Mouse (Mus musculus): Measurements from ENCODE around the gene Cox15.

GRCm38 (mm10) chr19:43797216-43797615 is 44.4 kb upstream of the Cox15 start:
- no peak for TF ChIP-seq SMC3 (IDR thresholded peaks at IDR 0.05; ENCODE audit: low read depth, low read length)
- TF ChIP-seq CTCF (IDR thresholded peaks at IDR 0.05 in 2 of 3, conservative IDR thresholded peaks at IDR 0.05 in 1 of 3; ENCODE audit: control insufficient read depth in 1 of 3, insufficient read depth in 1 of 3, low read depth in 2 of 3, low read length in 3 of 3, poor library complexity in 1 of 3, severe bottlenecking in 1 of 3), result no peak
- TF ChIP-seq GATA1 (IDR thresholded peaks at IDR 0.05; ENCODE audit: low read depth, low read length), result no peak
- no peak for TF ChIP-seq MXI1 (IDR thresholded peaks at IDR 0.05; ENCODE audit: low read depth, low read length)
- no peak for TF ChIP-seq CHD2 (IDR thresholded peaks at IDR 0.05; ENCODE audit: low read length)
- TF ChIP-seq EP300 (IDR thresholded peaks at IDR 0.05; ENCODE audit: low read depth in 1 of 2, low read length in 2 of 2), result no peak
- no peak for TF ChIP-seq ETS1 (IDR thresholded peaks at IDR 0.05; ENCODE audit: low read depth, low read length)
- TF ChIP-seq POLR2A (IDR thresholded peaks at IDR 0.05; ENCODE audit: control insufficient read depth in 1 of 2, insufficient read depth in 1 of 2, low read depth in 1 of 2, low read length in 2 of 2, poor library complexity in 1 of 2), result no peak
- TF ChIP-seq USF1 (IDR thresholded peaks at IDR 0.05; ENCODE audit: low read depth, low read length), result no peak
- no peak for TF ChIP-seq KAT2A (conservative IDR thresholded peaks at IDR 0.05; ENCODE audit: low read depth, low read length)
- no peak for TF ChIP-seq ZC3H11A (IDR thresholded peaks at IDR 0.05; ENCODE audit: low read depth, low read length)
